Mouse (Mus musculus) liver, embryonic 11.5 days (tissue): ENCODE data around the gene Tent5a. TPM values are rescaled to one million over a fixed set of nuclear protein-coding genes. Genes with fewer than 3 reads are reported as not detected.
A peak's percentile ranks its signal among the peaks of the same experiment; 100 is the strongest.

Experiments
- ATAC-seq: fragments of 200-750 bp; cut with Nextera tagmentation; replicated peaks from 2 replicates; pipeline ENCODE4 v1.8.0; 2017; ENCODE audit warnings: moderate number of reproducible peaks, mild to moderate bottlenecking, moderate TSS enrichment, moderate library complexity; ENCODE audit not compliant: low FRiP score
- DNase-seq: peaks from one replicate; pipeline ENCODE4 v3.0.0-alpha.2; 2017; ENCODE audit warnings: low spot score
- H3K27ac ChIP-seq: fragments of 300-500 bp; sonication (generic); 2 replicates; pipeline ENCODE4 v1.5.1; 2014; ENCODE audit warnings: mild to moderate bottlenecking, low read depth, low read length, control low read depth
- H3K27me3 ChIP-seq: fragments of 300-500 bp; sonication (generic); replicated peaks from 2 replicates; pipeline ENCODE4 v1.6.1; 2014; ENCODE audit warnings: low read length, mixed read lengths; ENCODE audit not compliant: control insufficient read depth, insufficient read depth
- H3K36me3 ChIP-seq: fragments of 300-500 bp; sonication (generic); 2 replicates; pipeline ENCODE4 v1.6.1; 2014; ENCODE audit warnings: mild to moderate bottlenecking, low read length, moderate library complexity, mixed read lengths; ENCODE audit not compliant: control insufficient read depth, insufficient read depth
- H3K4me1 ChIP-seq: fragments of 300-500 bp; sonication (generic); replicated peaks from 2 replicates; pipeline ENCODE4 v1.6.1; 2014; ENCODE audit warnings: low read length, mixed read lengths; ENCODE audit not compliant: control insufficient read depth, insufficient read depth
- H3K4me2 ChIP-seq: fragments of 300-500 bp; sonication (generic); 2 replicates; pipeline ENCODE4 v1.6.1; 2014; ENCODE audit warnings: mild to moderate bottlenecking, control low read depth, moderate library complexity
- H3K4me3 ChIP-seq: fragments of 300-500 bp; sonication (generic); 2 replicates; pipeline ENCODE4 v1.5.1; 2014; ENCODE audit warnings: low read depth, low read length, control low read depth
- H3K9ac ChIP-seq: fragments of 300-500 bp; sonication (generic); 2 replicates; pipeline ENCODE4 v1.6.1; 2014; ENCODE audit warnings: low read depth, low read length, control low read depth
- H3K9me3 ChIP-seq: fragments of 300-500 bp; sonication (generic); 2 replicates; pipeline ENCODE4 v1.6.1; 2016; ENCODE audit warnings: low read length, inconsistent platforms, mixed read lengths; ENCODE audit not compliant: control insufficient read depth
- WGBS: fragments of 180-500 bp; shearing (Covaris S2); extraction: QIAGEN DNeasy Blood & Tissue Kit; methylation state at CpG from one replicate; pipeline ENCODE4 v1.1.7; 2014; 5-methylcytosine and 5-hydroxymethylcytosine counted together
- polyA plus RNA-seq: library from polyadenylated mRNA; unstranded; fragments of >200 nt; fragmentation: Nextera tagmentation; extraction: Ambion mirVana; gene quantifications from 2 replicates; pipeline ENCODE4 v1.2.1, GENCODE M21; 2014

The Tent5a gene
- polyA plus RNA-seq, 1 experiment from 2014 or later, result 14.4 TPM

GRCm38 (mm10) chr9:85324158-85324875 is 2.8 kb downstream of the Tent5a start:
- H3K9ac ChIP-seq, result no peak overlapping the region

GRCm38 (mm10) chr9:85320167-85320951 is 6.8 kb downstream of the Tent5a start:
- no peaks in the 10 kb centered on the region for H3K9me3 ChIP-seq
- H3K27me3 ChIP-seq, result no peaks in the 10 kb centered on the region
- peaks cover 2% of the 10 kb centered on the region; the same call in 1 of the 2 replicates for H3K4me1 ChIP-seq
- no peak overlapping the region for H3K4me3 ChIP-seq
- H3K27ac ChIP-seq, result no peak overlapping the region
- DNase-seq (no peak), ATAC-seq (no peak)
- no peaks in the 10 kb centered on the region; the same call in 1 of the 2 replicates for H3K36me3 ChIP-seq
- no peak overlapping the region for H3K9ac ChIP-seq
- no peak overlapping the region for H3K4me2 ChIP-seq
- 68% methylated on average over 8 of the region's 8 CpGs for WGBS

More at GRCm38 (mm10) chr9:85324158-85324875, 2.8 kb downstream of the Tent5a start:
- H3K9me3 ChIP-seq, result no peaks in the 10 kb centered on the region
- WGBS, result 67% methylated on average over 11 of the region's 11 CpGs
- no peaks in the 10 kb centered on the region; the same call in 1 of the 2 replicates for H3K36me3 ChIP-seq
- H3K4me1 ChIP-seq, result peaks cover 2% of the 10 kb centered on the region; the same call in 1 of the 2 replicates
- H3K27me3 ChIP-seq, result 0 out of 2 replicates have a peak, but pooled peaks cover 3% of the 10 kb centered on the region
- H3K4me2 ChIP-seq, result peak overlapping the region; percentile 85
- DNase-seq, result no peak
- H3K27ac ChIP-seq, result no peak overlapping the region
- peak overlapping the region; percentile 78 for H3K4me3 ChIP-seq
- no peak for ATAC-seq

- H3K27me3 ChIP-seq, result no peaks in the 10 kb centered on the region
- WGBS, result 40% methylated on average over 1 of the region's 1 CpGs
- H3K36me3 ChIP-seq, result no peaks in the 10 kb centered on the region; the same call in 1 of the 2 replicates
- H3K9me3 ChIP-seq, result no peaks in the 10 kb centered on the region
- ATAC-seq (no peak), DNase-seq (no peak)
- H3K9ac ChIP-seq, result no peak overlapping the region
- H3K4me3 ChIP-seq, result no peak overlapping the region
- H3K4me2 ChIP-seq, result no peak overlapping the region
- H3K4me1 ChIP-seq, result peaks cover under 1% of the 10 kb centered on the region; the same call in 1 of the 2 replicates
- H3K27ac ChIP-seq, result no peak overlapping the region
Measured at GRCm38 (mm10) chr9:85316122-85316521, 11.0 kb downstream of the Tent5a start.

- no peaks in the 10 kb centered on the region for H3K4me1 ChIP-seq
- H3K27ac ChIP-seq, result no peak within 1 kb of the TSS
- 79% methylated on average over 6 of the region's 6 CpGs for WGBS
- no peaks in the 10 kb centered on the region for H3K36me3 ChIP-seq
- H3K27me3 ChIP-seq, result no peaks in the 10 kb centered on the region
- DNase-seq, result no peak
- no peaks in the 10 kb centered on the region for H3K9me3 ChIP-seq
- H3K4me3 ChIP-seq, result no peak within 1 kb of the TSS
- ATAC-seq, result no peak
- H3K4me2 ChIP-seq, result no peak within 1 kb of the TSS
- no peak within 1 kb of the TSS for H3K9ac ChIP-seq
Measured at GRCm38 (mm10) chr9:85312473-85312872, 14.7 kb downstream of the Tent5a start, which contains the start of gene Gm11114. Gm11114 (plus strand) TSS chr9:85312773.

GRCm38 (mm10) chr9:85303378-85303777 is 23.8 kb downstream of the Tent5a start:
- ATAC-seq (no peak), DNase-seq (no peak)
- whole genome bisulfite sequencing, result 73% methylated on average over 3 of the region's 3 CpGs
- H3K9me3 ChIP-seq, result no peaks in the 10 kb centered on the region
- no peaks in the 10 kb centered on the region for H3K4me1 ChIP-seq
- H3K27ac ChIP-seq, result no peak overlapping the region
- no peaks in the 10 kb centered on the region for H3K27me3 ChIP-seq
- H3K36me3 ChIP-seq, result no peaks in the 10 kb centered on the region
- no peak overlapping the region for H3K9ac ChIP-seq
- H3K4me2 ChIP-seq, result no peak overlapping the region
- no peak overlapping the region for H3K4me3 ChIP-seq

- Histone ChIP-seq H3K36me3 (no peaks in the 10 kb centered on the region), H3K27me3 (no peaks in the 10 kb centered on the region), H3K9ac (no peak overlapping the region), H3K9me3 (no peaks in the 10 kb centered on the region), H3K4me3 (no peak overlapping the region), H3K4me1 (no peaks in the 10 kb centered on the region), H3K27ac (no peak overlapping the region), H3K4me2 (no peak overlapping the region)
- 80% methylated on average over 4 of the region's 4 CpGs for WGBS
- no peak for DNase-seq
- ATAC-seq, result no peak
Measured at GRCm38 (mm10) chr9:85302849-85303248, 24.3 kb downstream of the Tent5a start.

- no peaks in the 10 kb centered on the region for H3K9me3 ChIP-seq
- no peak overlapping the region for H3K4me3 ChIP-seq
- no peaks in the 10 kb centered on the region for H3K4me1 ChIP-seq
- ATAC-seq, result no peak
- no peak overlapping the region for H3K9ac ChIP-seq
- no peak for DNase-seq
- H3K27ac ChIP-seq, result no peak overlapping the region
- WGBS, result 73% methylated on average over 2 of the region's 2 CpGs
- H3K4me2 ChIP-seq, result no peak overlapping the region
- H3K36me3 ChIP-seq, result no peaks in the 10 kb centered on the region
- no peaks in the 10 kb centered on the region for H3K27me3 ChIP-seq
Measured at GRCm38 (mm10) chr9:85274114-85274513, 53.0 kb downstream of the Tent5a start.
